Mouse (Mus musculus) intestine, embryonic 15.5 days (tissue): ENCODE data around the gene Cma2. TPM values are rescaled to one million over a fixed set of nuclear protein-coding genes. Genes with fewer than 3 reads are reported as not detected.

Source experiments
- ATAC-seq: fragments of 200-750 bp; cut with Nextera tagmentation; 2 replicates; pipeline ENCODE4 v1.8.0; 2017; ENCODE audit warnings: moderate TSS enrichment, moderate library complexity
- H3K27ac ChIP-seq: fragments of 300-500 bp; sonication (generic); 2 replicates; pipeline ENCODE4 v1.5.1; 2015; ENCODE audit warnings: mild to moderate bottlenecking, inconsistent platforms
- H3K27me3 ChIP-seq: fragments of 300-500 bp; sonication (generic); replicated peaks from 2 replicates; pipeline ENCODE4 v1.6.1; 2015; ENCODE audit warnings: inconsistent platforms
- H3K36me3 ChIP-seq: fragments of 300-500 bp; sonication (generic); 2 replicates; pipeline ENCODE4 v1.6.1; 2015; ENCODE audit warnings: inconsistent platforms
- H3K4me1 ChIP-seq: fragments of 300-500 bp; sonication (generic); replicated peaks from 2 replicates; pipeline ENCODE4 v1.6.1; 2015; ENCODE audit warnings: inconsistent platforms
- H3K4me2 ChIP-seq: fragments of 300-500 bp; sonication (generic); replicated peaks from 2 replicates; pipeline ENCODE4 v1.6.1; 2015; ENCODE audit warnings: mild to moderate bottlenecking, inconsistent platforms
- H3K4me3 ChIP-seq: fragments of 300-500 bp; sonication (generic); replicated peaks from 2 replicates; pipeline ENCODE4 v1.5.1; 2015; ENCODE audit warnings: inconsistent platforms
- H3K9ac ChIP-seq: fragments of 300-500 bp; sonication (generic); 2 replicates; pipeline ENCODE4 v1.6.1; 2015; ENCODE audit warnings: inconsistent platforms
- H3K9me3 ChIP-seq: fragments of 300-500 bp; sonication (generic); 2 replicates; pipeline ENCODE4 v1.6.1; 2016; ENCODE audit warnings: inconsistent platforms
- WGBS: fragments of 180-500 bp; shearing (Covaris S2); methylation state at CpG from one replicate; pipeline ENCODE4 v1.1.7; 2015; 5-methylcytosine and 5-hydroxymethylcytosine counted together
- polyA plus RNA-seq: library from polyadenylated mRNA; unstranded; fragments of >200 nt; fragmentation: Nextera tagmentation; extraction: Ambion mirVana; gene quantifications from 2 replicates; pipeline ENCODE4 v1.2.1, GENCODE M21; 2015

Cma2 gene
- not detected in 2 replicates for polyA plus RNA-seq

- WGBS, result 85% methylated on average over 6 of the region's 6 CpGs
- Histone ChIP-seq H3K36me3 (no peaks in the 10 kb centered on the region), H3K27ac (no peak within 1 kb of the TSS), H3K9me3 (no peaks in the 10 kb centered on the region), H3K9ac (no peak within 1 kb of the TSS), H3K27me3 (no peaks in the 10 kb centered on the region), H3K4me2 (no peak within 1 kb of the TSS), H3K4me3 (no peak within 1 kb of the TSS), H3K4me1 (no peaks in the 10 kb centered on the region)
- no peak for ATAC-seq
Measured at GRCm38 (mm10) chr14:55950346-55951030, at the start of gene Cma2. Cma2 (plus strand) TSS chr14:55950980.

DNA sequence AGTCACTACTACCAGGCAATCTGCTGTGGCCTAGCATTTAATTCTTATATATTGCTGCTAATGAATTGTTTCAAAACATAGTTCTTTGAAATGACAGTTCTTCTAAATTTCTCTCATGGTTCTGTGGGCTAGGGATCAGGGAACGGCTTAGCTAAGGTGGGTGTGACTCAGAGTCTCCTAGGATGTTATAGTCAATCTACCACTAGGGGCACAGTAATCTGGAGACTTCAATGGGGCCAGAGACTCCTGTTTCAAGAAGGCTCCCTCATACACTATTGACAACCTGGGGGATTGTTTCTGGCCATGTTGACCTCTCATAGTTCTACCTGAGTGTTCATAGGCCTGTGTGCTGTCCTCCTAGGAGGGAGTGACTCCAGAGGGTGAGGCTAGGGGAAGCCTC is 45.3 kb upstream of the Cma2 start:
- Histone ChIP-seq H3K27me3 (no peaks in the 10 kb centered on the region), H3K9me3 (no peaks in the 10 kb centered on the region), H3K9ac (no peak overlapping the region), H3K4me1 (0 out of 2 replicates have a peak, but pooled peaks cover 7% of the 10 kb centered on the region), H3K36me3 (no peaks in the 10 kb centered on the region), H3K4me3 (no peak overlapping the region), H3K4me2 (no peak overlapping the region), H3K27ac (no peak overlapping the region)
- WGBS, result 35% methylated on average over 1 of the region's 1 CpGs
- peak; percentile 25; the same call in 1 of the 2 replicates for ATAC-seq

DNA sequence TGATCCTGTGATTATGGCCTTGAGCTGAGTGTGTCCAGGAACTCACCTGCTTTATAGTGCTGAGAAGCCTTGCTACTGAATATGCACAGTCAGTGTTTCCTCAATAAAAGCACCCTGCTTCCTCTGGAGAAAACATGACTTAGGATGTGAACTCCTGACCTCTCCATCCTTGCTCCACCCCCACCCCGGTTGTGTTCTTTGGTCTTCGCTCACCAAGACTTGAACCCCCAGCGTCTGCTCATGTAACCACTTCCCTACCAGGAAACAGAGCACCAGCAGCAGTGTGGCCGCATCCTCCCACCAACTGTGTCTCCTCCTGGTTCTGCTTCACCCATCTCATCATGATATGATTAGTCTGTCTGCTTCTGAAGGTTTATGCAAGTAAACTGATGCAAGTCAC is 37.4 kb upstream of the Cma2 start:
- H3K36me3 ChIP-seq, result no peaks in the 10 kb centered on the region
- H3K4me1 ChIP-seq, result no peaks in the 10 kb centered on the region
- 40% methylated on average over 4 of the region's 4 CpGs for WGBS
- no peak overlapping the region for H3K9ac ChIP-seq
- no peak overlapping the region for H3K4me2 ChIP-seq
- no peaks in the 10 kb centered on the region for H3K9me3 ChIP-seq
- no peak for ATAC-seq
- H3K27me3 ChIP-seq, result no peaks in the 10 kb centered on the region
- no peak overlapping the region for H3K4me3 ChIP-seq
- no peak overlapping the region for H3K27ac ChIP-seq

GRCm38 (mm10) chr14:55918240-55919082 is 32.3 kb upstream of the Cma2 start:
- Histone ChIP-seq H3K27ac (no peak overlapping the region), H3K36me3 (no peaks in the 10 kb centered on the region), H3K9me3 (no peaks in the 10 kb centered on the region), H3K4me3 (no peak overlapping the region), H3K4me1 (no peaks in the 10 kb centered on the region), H3K9ac (no peak overlapping the region), H3K4me2 (no peak overlapping the region), H3K27me3 (no peaks in the 10 kb centered on the region)
- WGBS, result 19% methylated on average over 14 of the region's 14 CpGs
- ATAC-seq, result peak; percentile 86

DNA sequence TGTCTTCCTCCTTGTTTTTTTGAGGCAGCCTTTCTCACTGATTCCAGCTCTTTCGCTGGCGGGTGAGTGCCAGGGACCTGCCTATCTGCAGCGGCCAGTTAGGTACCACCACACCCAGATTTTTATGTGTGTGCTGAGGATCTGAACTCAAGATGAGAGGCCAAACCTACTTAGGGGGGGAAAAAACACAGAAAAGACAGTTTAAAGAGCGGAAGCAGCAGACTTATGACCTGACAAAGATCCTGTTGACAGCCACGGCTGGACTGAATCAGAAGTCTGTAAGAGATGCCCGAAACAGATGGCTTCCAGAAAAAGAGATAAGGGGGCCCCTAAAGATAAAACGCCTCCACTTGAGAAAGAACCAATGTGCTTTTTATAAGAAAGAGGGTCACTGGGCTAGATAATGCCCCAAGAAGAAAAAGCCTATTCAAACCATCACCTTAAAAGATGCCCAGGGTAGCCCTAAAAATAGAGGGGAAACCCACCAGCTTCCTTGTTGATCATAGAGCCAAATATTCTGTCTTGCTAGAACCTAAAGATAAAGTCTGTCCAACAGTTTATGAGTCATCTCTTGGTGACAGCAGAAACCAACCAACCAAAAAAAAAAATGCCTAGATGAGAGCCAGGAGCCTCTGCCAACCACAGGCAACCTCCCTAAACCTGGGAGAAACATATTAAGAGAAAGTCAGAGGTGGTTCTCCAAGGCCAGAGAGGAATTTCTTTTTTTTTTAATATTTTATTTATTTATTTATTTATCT is 28.1 kb upstream of the Cma2 start:
- no peaks in the 10 kb centered on the region for H3K27me3 ChIP-seq
- H3K9ac ChIP-seq, result no peak overlapping the region
- 42% methylated on average over 7 of the region's 7 CpGs for WGBS
- H3K4me1 ChIP-seq, result no peaks in the 10 kb centered on the region
- H3K4me2 ChIP-seq, result no peak overlapping the region
- no peak overlapping the region for H3K4me3 ChIP-seq
- no peaks in the 10 kb centered on the region for H3K9me3 ChIP-seq
- H3K36me3 ChIP-seq, result no peaks in the 10 kb centered on the region
- H3K27ac ChIP-seq, result no peak overlapping the region
- no peak for ATAC-seq

GRCm38 (mm10) chr14:55926847-55927246 is 23.9 kb upstream of the Cma2 start:
- H3K27me3 ChIP-seq, result no peaks in the 10 kb centered on the region
- no peaks in the 10 kb centered on the region for H3K36me3 ChIP-seq
- ATAC-seq, result no peak
- H3K4me2 ChIP-seq, result no peak overlapping the region
- no peaks in the 10 kb centered on the region for H3K4me1 ChIP-seq
- H3K27ac ChIP-seq, result no peak overlapping the region
- 77% methylated on average over 4 of the region's 4 CpGs for WGBS
- no peak overlapping the region for H3K9ac ChIP-seq
- H3K9me3 ChIP-seq, result no peaks in the 10 kb centered on the region
- no peak overlapping the region for H3K4me3 ChIP-seq

GRCm38 (mm10) chr14:55929263-55929997 is 21.4 kb upstream of the Cma2 start:
- no peak overlapping the region for H3K9ac ChIP-seq
- WGBS, result 66% methylated on average over 12 of the region's 12 CpGs
- no peaks in the 10 kb centered on the region for H3K9me3 ChIP-seq
- H3K36me3 ChIP-seq, result no peaks in the 10 kb centered on the region
- no peak overlapping the region for H3K4me3 ChIP-seq
- no peak for ATAC-seq
- H3K4me2 ChIP-seq, result no peak overlapping the region
- H3K4me1 ChIP-seq, result no peaks in the 10 kb centered on the region
- H3K27me3 ChIP-seq, result no peaks in the 10 kb centered on the region
- no peak overlapping the region for H3K27ac ChIP-seq

GRCm38 (mm10) chr14:55933586-55933985 is 17.2 kb upstream of the Cma2 start:
- no peaks in the 10 kb centered on the region for H3K9me3 ChIP-seq
- H3K4me3 ChIP-seq, result no peak overlapping the region
- peak; percentile 69 for ATAC-seq
- no peak overlapping the region for H3K27ac ChIP-seq
- no peaks in the 10 kb centered on the region for H3K27me3 ChIP-seq
- H3K9ac ChIP-seq, result no peak overlapping the region
- WGBS, result 23% methylated on average over 7 of the region's 7 CpGs
- H3K4me2 ChIP-seq, result 0 out of 2 replicates have a peak overlapping the region, but pooled peaks have one; percentile 3
- H3K4me1 ChIP-seq, result no peaks in the 10 kb centered on the region
- H3K36me3 ChIP-seq, result no peaks in the 10 kb centered on the region

DNA sequence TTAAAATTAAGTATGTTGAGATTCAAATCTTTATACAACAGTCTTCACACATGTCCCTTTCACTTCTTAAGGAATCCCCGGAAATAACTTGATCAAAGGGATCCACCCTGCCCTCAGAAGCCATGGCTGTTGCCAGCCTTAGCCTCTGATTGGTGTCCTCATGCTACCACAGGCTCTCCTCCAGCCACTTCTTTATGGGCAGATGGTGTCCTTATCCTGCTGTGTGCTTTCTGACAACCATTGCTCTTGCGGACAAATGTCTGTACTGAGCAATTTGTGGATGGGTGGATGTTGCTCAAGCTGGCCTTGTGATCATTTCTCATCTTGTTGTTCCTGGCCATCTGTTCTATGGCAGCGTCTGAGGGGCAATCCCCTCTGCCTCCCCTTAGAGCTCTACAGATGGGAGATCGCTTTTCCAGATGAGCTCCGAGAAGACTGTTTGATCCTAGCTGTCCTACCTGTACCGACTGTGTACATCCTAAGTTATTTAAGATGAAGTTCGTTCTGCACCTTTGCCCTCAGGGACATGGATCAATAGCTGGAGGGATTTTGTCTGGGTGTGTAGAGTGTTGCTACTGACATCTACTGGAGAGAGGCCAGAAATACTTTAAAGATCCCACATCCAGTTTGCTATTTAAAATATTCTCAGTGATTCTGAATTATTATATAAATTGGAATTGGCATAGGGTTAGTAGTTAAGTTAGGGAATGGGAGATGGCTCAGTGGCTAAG is 10.5 kb upstream of the Cma2 start:
- Histone ChIP-seq H3K4me2 (no peak overlapping the region), H3K4me1 (no peaks in the 10 kb centered on the region), H3K36me3 (no peaks in the 10 kb centered on the region), H3K4me3 (no peak overlapping the region), H3K9me3 (no peaks in the 10 kb centered on the region), H3K27ac (no peak overlapping the region), H3K9ac (no peak overlapping the region), H3K27me3 (no peaks in the 10 kb centered on the region)
- 39% methylated on average over 7 of the region's 7 CpGs for WGBS
- ATAC-seq, result no peak

- no peak for ATAC-seq
- Histone ChIP-seq H3K9me3 (no peaks in the 10 kb centered on the region), H3K27me3 (no peaks in the 10 kb centered on the region), H3K36me3 (no peaks in the 10 kb centered on the region), H3K9ac (no peak overlapping the region), H3K27ac (no peak overlapping the region), H3K4me2 (no peak overlapping the region), H3K4me1 (no peaks in the 10 kb centered on the region), H3K4me3 (no peak overlapping the region)
- 67% methylated on average over 11 of the region's 11 CpGs for WGBS
Measured at GRCm38 (mm10) chr14:55943601-55944000, 7.2 kb upstream of the Cma2 start.

DNA sequence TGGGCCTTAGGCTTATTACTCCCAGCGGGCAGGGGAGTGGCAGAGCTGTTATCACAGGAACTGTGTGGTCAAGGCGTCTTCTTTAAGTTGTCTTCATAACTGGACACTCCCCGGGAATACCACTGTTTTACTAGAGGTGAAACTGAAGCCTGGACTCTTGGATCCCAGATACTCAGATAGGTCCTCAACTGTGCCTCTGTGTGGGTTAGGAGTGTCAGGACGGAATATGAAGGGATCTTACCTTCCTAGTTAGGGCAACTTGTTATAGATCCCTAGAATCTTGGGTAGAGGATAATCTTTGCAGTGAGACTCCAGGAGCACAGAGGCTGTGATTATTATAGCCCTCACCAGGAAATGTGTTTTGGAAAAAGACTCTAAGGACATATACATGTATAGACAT is 6.2 kb upstream of the Cma2 start, which contains the start of gene Cma1:
TSS of gene Cma1 (minus strand) at position 101 of the 400 bp plus-strand sequence.
- Histone ChIP-seq H3K27ac (no peak within 1 kb of the TSS), H3K4me3 (no peak within 1 kb of the TSS), H3K4me1 (no peaks in the 10 kb centered on the region), H3K9ac (no peak within 1 kb of the TSS), H3K36me3 (no peaks in the 10 kb centered on the region), H3K27me3 (no peaks in the 10 kb centered on the region), H3K9me3 (no peaks in the 10 kb centered on the region), H3K4me2 (no peak within 1 kb of the TSS)
- no peak for ATAC-seq
- WGBS, result 73% methylated on average over 4 of the region's 4 CpGs
